ENCODE assay signal across 12 mouse cellular contexts in genomic region chr9:100599761-100600328, GRCm38 (mm10). TPM values are rescaled to one million over a fixed set of nuclear protein-coding genes. Genes with fewer than 3 reads are reported as not detected.
A peak's percentile ranks its signal among the peaks of the same experiment; 100 is the strongest.
DNase-seq lines count a peak whose midpoint lies in the region; ATAC-seq and TF ChIP-seq lines count a peak whose summit lies in the region.
"Had no signal": no experiment of that assay in that cellular context is flagged by ENCODE, and none has a peak within 500 bp of the region (broad histone marks: within the 10 kb centered on the region; RNA-seq: fewer than 3 reads in every experiment).

No protein-coding gene starts in this region.

- no peak overlapping the region for H3K4me2 ChIP-seq in hindbrain, embryonic 13.5 days
- H3K4me2 ChIP-seq in liver, embryonic 13.5 days = no peak overlapping the region
- H3K4me2 ChIP-seq in stomach, postnatal 0 days (replicated peaks; ENCODE audit: low read depth) = no peak overlapping the region
- H3K4me2 ChIP-seq: embryonic facial prominence, embryonic 15.5 days had no signal

- TF ChIP-seq CTCF in stomach, postnatal 0 days (IDR thresholded peaks at IDR 0.05; ENCODE audit: low read depth) = no peak

- ATAC-seq in hindbrain, embryonic 13.5 days (ENCODE audit: low FRiP score) = no peak
- ATAC-seq in liver, embryonic 13.5 days (ENCODE audit: low read depth) = peak; percentile 51; the same call in 1 of the 2 replicates
- peak; percentile 71; the same call in 1 of the 2 replicates for ATAC-seq in stomach, postnatal 0 days (ENCODE audit: low FRiP score, low TSS enrichment)

- no peak overlapping the region for H3K4me3 ChIP-seq in hindbrain, embryonic 10.5 days
- H3K4me3 ChIP-seq in hindbrain, embryonic 13.5 days = no peak overlapping the region
- no peak overlapping the region for H3K4me3 ChIP-seq in liver, embryonic 13.5 days (replicated peaks)
- no peak overlapping the region for H3K4me3 ChIP-seq in stomach, postnatal 0 days (ENCODE audit: low read depth, low read length)
- H3K4me3 ChIP-seq: embryonic facial prominence, embryonic 15.5 days had no signal

- no peak for TF ChIP-seq EP300 in stomach, postnatal 0 days (optimal IDR thresholded peaks at IDR 0.05)

- H3K27me3 ChIP-seq in hindbrain, embryonic 10.5 days (ENCODE audit: insufficient read depth, poor library complexity, severe bottlenecking) = no peaks in the 10 kb centered on the region
- H3K27me3 ChIP-seq in hindbrain, embryonic 13.5 days = no peaks in the 10 kb centered on the region; the same call in 1 of the 2 replicates
- peaks cover 4% of the 10 kb centered on the region; the same call in 1 of the 2 replicates for H3K27me3 ChIP-seq in liver, embryonic 13.5 days
- no peaks in the 10 kb centered on the region for H3K27me3 ChIP-seq in stomach, postnatal 0 days (ENCODE audit: control insufficient read depth, insufficient read depth, low read length)
- H3K27me3 ChIP-seq: embryonic facial prominence, embryonic 15.5 days had no signal

- whole genome bisulfite sequencing in hindbrain, embryonic 10.5 days = 36% methylated on average over 3 of the region's 3 CpGs
- 34% methylated on average over 3 of the region's 3 CpGs for WGBS in hindbrain, embryonic 13.5 days
- WGBS in liver, embryonic 13.5 days (ENCODE audit: insufficient replicate concordance) = 59% methylated on average over 3 of the region's 3 CpGs
- 69% methylated on average over 3 of the region's 3 CpGs for WGBS in stomach, postnatal 0 days

- H3K4me1 ChIP-seq in hindbrain, embryonic 10.5 days (replicated peaks) = peaks cover 12% of the 10 kb centered on the region
- H3K4me1 ChIP-seq in hindbrain, embryonic 13.5 days (replicated peaks) = peaks cover 16% of the 10 kb centered on the region
- H3K4me1 ChIP-seq in liver, embryonic 13.5 days (replicated peaks) = no peaks in the 10 kb centered on the region
- no peaks in the 10 kb centered on the region for H3K4me1 ChIP-seq in stomach, postnatal 0 days (replicated peaks; ENCODE audit: control insufficient read depth, insufficient read depth)
- H3K4me1 ChIP-seq: embryonic facial prominence, embryonic 15.5 days had no signal

- peak; percentile 6 for DNase-seq in hindbrain, embryonic 10.5 days (ENCODE audit: low spot score)
- peak; percentile 34 to 52 for DNase-seq in adrenal gland, postnatal 36 days
- no peak for DNase-seq in liver, embryonic 13.5 days
- peak; percentile 34 for DNase-seq in stomach, postnatal 0 days (ENCODE audit: low spot score)
- DNase-seq in thymus, postnatal 25 days = no peak
- no peak for DNase-seq in thymus, adult 18-20 months
- DNase-seq: gastrocnemius, postnatal 14 days; lung, adult 18-20 months; right cerebral cortex, postnatal 4 days; thymus, adult 2 months had no signal

- no peaks in the 10 kb centered on the region for H3K9me3 ChIP-seq in hindbrain, embryonic 10.5 days
- H3K9me3 ChIP-seq in hindbrain, embryonic 13.5 days = no peaks in the 10 kb centered on the region
- no peaks in the 10 kb centered on the region for H3K9me3 ChIP-seq in liver, embryonic 13.5 days (replicated peaks)
- H3K9me3 ChIP-seq in stomach, postnatal 0 days (ENCODE audit: control insufficient read depth, low read length) = no peaks in the 10 kb centered on the region
- H3K9me3 ChIP-seq: embryonic facial prominence, embryonic 15.5 days had no signal

- no peak overlapping the region for H3K27ac ChIP-seq in hindbrain, embryonic 10.5 days
- H3K27ac ChIP-seq in hindbrain, embryonic 13.5 days = no peak overlapping the region
- no peak overlapping the region for H3K27ac ChIP-seq in liver, embryonic 13.5 days
- H3K27ac ChIP-seq in stomach, postnatal 0 days (replicated peaks) = no peak overlapping the region
- H3K27ac ChIP-seq: embryonic facial prominence, embryonic 15.5 days had no signal

- H3K36me3 ChIP-seq in hindbrain, embryonic 10.5 days = no peaks in the 10 kb centered on the region
- no peaks in the 10 kb centered on the region for H3K36me3 ChIP-seq in hindbrain, embryonic 13.5 days
- no peaks in the 10 kb centered on the region for H3K36me3 ChIP-seq in liver, embryonic 13.5 days
- no peaks in the 10 kb centered on the region for H3K36me3 ChIP-seq in stomach, postnatal 0 days (ENCODE audit: control insufficient read depth, insufficient read depth, low read length)
- H3K36me3 ChIP-seq: embryonic facial prominence, embryonic 15.5 days had no signal

- H3K9ac ChIP-seq in hindbrain, embryonic 13.5 days = no peak overlapping the region
- no peak overlapping the region for H3K9ac ChIP-seq in liver, embryonic 13.5 days
- no peak overlapping the region for H3K9ac ChIP-seq in stomach, postnatal 0 days (ENCODE audit: low read length)
- H3K9ac ChIP-seq: embryonic facial prominence, embryonic 15.5 days had no signal

RNA-seq across cellular contexts. Expression of gene Stag1, which starts 2.2 kb away (rescaled TPM):
- 40.6 and 58.0 TPM in 2 replicates for polyA plus RNA-seq in hindbrain, embryonic 10.5 days (2016; fragmentation: Nextera tagmentation; extraction: Ambion mirVana)
- 42.8 and 44.7 TPM in 2 replicates for polyA plus RNA-seq in hindbrain, embryonic 13.5 days (2015; fragmentation: Nextera tagmentation; extraction: Ambion mirVana)
- 10 to 100 TPM; 36.0 to 43.8 TPM for total RNA-seq in adrenal gland, postnatal 36 days (2021)
- 20.0 and 25.5 TPM in 2 replicates for polyA plus RNA-seq in liver, embryonic 13.5 days (2015; fragmentation: Nextera tagmentation; extraction: Ambion mirVana)
- polyA plus RNA-seq in stomach, postnatal 0 days (2015; fragmentation: Nextera tagmentation; extraction: Ambion mirVana) = 15.7 and 25.0 TPM in 2 replicates

RNA-seq across cellular contexts. Expression of gene Slc35g2, which starts 29.0 kb away (rescaled TPM):
- polyA plus RNA-seq in hindbrain, embryonic 10.5 days (2016; fragmentation: Nextera tagmentation; extraction: Ambion mirVana) = 5.2 and 7.4 TPM in 2 replicates
- 15.4 and 16.6 TPM in 2 replicates for polyA plus RNA-seq in hindbrain, embryonic 13.5 days (2015; fragmentation: Nextera tagmentation; extraction: Ambion mirVana)
- total RNA-seq in adrenal gland, postnatal 36 days (2021) = 1 to 10 TPM; 8.7 to 9.8 TPM
- polyA plus RNA-seq in liver, embryonic 13.5 days (2015; fragmentation: Nextera tagmentation; extraction: Ambion mirVana) = 0.91 and 1.4 TPM in 2 replicates
- 6.9 and 7.7 TPM in 2 replicates for polyA plus RNA-seq in stomach, postnatal 0 days (2015; fragmentation: Nextera tagmentation; extraction: Ambion mirVana)

RNA-seq across cellular contexts. Expression of gene Nck1, which starts 53.9 kb away (rescaled TPM):
- polyA plus RNA-seq in hindbrain, embryonic 10.5 days (2016; fragmentation: Nextera tagmentation; extraction: Ambion mirVana) = 56.0 and 62.1 TPM in 2 replicates
- 64.3 and 66.5 TPM in 2 replicates for polyA plus RNA-seq in hindbrain, embryonic 13.5 days (2015; fragmentation: Nextera tagmentation; extraction: Ambion mirVana)
- 10 to 100 TPM; 50.0 to 52.8 TPM for total RNA-seq in adrenal gland, postnatal 36 days (2021)
- polyA plus RNA-seq in liver, embryonic 13.5 days (2015; fragmentation: Nextera tagmentation; extraction: Ambion mirVana) = 24.8 and 32.3 TPM in 2 replicates
- 44.7 and 46.6 TPM in 2 replicates for polyA plus RNA-seq in stomach, postnatal 0 days (2015; fragmentation: Nextera tagmentation; extraction: Ambion mirVana)

Comparison
In these comparisons a context has a peak if more than half of its experiments do, and no peak if none do; other contexts are left out.
1. DNase-seq: peak in hindbrain, embryonic 10.5 days (single experiment), adrenal gland, postnatal 36 days (2 of 2) and stomach, postnatal 0 days (single experiment); none in liver, embryonic 13.5 days (single experiment), thymus, postnatal 25 days (single experiment) and thymus, adult 18-20 months (0 of 2).